Mouse (Mus musculus): ENCODE measurements around the gene Ilkap.

Gene Ilkap

DNA sequence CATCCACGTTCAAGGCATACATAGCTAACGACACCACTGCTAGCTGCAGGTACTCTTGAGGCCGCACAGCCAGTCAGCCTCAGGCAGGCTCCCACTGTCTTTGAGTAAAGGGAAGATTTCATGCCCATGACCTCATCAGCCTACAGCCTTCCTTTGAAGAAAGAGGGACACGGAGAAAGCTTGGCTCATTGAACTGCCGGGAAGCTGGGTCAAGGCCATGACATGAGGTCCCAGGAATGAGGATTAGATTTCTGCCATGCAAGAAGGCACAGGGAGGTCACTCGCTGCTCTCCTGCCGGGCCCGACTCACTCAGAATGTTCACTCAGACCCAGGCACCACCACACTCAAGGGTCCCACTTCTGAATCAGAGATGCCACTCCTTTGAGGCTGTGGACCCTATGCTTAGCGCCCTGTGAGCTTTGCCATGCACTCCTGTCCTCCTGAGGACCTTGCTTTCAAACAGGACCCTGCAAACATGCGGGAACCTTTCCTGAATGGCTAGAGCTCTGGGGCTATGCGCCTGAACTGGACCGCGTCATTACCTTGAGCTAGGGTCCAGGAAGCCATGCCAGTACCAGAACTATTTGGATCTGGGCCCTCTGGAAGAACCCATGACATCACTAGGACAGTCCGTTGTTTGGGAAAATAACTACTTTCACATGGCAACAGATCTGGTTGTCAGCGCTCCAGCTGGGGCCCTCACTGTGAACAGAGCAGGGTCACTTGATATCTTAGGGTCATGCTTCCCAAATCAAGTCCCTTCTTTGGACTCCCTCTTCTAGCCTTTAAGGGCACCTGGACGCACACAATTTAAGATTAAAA is 33.6 kb downstream of the Ilkap start:
- in situ Hi-C loops (cut with MboI, MseI): no loop called here

GRCm38 (mm10) chr1:91362113-91362512 is 36.5 kb downstream of the Ilkap start:
- in situ Hi-C loops (cut with MboI, MseI): no loop called here

DNA sequence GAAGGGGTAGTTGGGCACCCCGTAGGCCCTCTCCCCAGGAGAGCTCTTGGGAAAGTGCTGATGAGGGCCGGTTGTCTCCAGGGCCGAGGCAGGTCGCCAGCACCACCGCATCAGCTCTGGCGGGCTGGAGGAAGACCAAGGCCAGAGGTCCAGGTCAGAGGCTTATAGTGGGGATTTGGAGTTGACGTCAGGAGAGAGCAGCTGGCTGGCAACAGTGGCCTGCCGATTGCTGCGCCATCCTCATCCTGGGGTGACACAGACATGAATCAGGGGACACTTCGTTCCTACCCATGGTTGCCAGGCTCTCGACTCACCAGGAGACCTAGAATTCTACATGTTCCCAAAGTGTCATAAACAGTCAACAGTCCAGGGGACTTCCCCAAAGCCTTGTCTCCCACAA is 42.5 kb downstream of the Ilkap start:
- in situ Hi-C loops (cut with MboI, MseI): no loop called here

DNA sequence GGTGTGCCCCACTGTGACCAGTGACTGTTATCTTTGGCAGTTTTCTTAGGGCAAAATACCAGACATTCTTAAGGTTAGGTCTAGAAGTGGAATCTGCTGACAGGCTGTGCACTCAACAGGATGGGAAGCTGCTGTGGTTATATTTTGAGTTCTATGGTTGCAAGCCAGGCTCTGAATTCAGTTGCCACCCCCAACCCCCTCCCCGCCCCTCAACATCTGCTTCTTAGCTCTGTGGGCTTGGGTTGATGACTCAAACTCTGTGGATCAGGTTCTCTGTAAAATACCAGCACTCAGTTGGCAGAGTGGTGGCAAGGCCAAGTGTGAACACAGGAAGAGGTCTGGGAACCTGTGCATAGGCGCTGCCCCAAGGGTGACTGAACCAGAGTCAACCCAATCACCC is 46.3 kb downstream of the Ilkap start:
- in situ Hi-C loops (cut with MboI, MseI): no loop called here

GRCm38 (mm10) chr1:91351249-91351648 is 47.4 kb downstream of the Ilkap start:
- in situ Hi-C loops (cut with MboI, MseI): no loop called here

GRCm38 (mm10) chr1:91350841-91351240 is 47.8 kb downstream of the Ilkap start, which contains the start of gene Klhl30:
TSS of gene Klhl30 (plus strand) at chr1:91351016.
- in situ Hi-C loops (cut with MboI, MseI): no loop called here

- in situ Hi-C loops (cut with MboI, MseI): no loop called here
These were observed 51.7 kb downstream of the Ilkap start for GRCm38 (mm10) chr1:91346892-91347291.

DNA sequence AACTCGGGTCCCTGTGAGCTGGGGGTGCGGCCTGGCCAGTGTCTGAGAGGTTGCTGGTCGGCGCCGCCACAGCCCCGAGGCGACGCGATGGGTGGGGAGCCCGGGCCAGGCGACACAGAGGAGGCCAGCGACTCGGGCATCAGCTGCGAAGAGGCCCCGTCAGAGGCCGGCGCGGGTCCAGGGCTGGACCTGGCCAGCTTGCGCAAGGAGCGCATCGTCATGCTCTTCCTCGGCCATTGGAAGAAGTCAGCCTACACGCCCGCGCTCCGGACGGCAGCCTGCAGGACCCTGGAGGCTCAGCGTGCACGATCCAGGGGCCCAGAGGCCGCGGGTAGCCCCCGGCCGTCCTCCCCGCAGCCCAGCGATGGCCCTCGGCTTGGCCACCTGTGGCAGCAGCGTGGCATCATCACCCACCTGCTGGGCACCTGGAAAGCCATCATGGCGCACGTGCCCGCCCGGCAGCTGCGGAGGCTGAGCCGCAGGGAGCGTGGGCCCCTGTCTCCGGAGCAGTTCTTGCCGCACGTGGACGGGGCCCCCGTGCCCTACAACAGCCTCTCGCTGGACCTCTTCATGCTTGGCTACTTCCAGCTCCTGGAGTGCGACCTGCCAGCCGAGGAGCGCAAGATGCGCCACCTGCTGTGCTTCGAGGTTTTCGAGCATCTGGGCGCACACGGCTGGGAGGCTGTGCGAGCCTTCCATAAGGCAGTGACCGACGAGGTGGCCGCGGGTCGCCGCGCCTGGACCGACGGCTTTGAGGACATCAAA is 53.5 kb downstream of the Ilkap start:
- in situ Hi-C loops (cut with MboI, MseI): no loop called here

- in situ Hi-C loops (cut with MboI, MseI): no loop called here
These were observed 54.6 kb downstream of the Ilkap start for GRCm38 (mm10) chr1:91344001-91344400.

GRCm38 (mm10) chr1:91337355-91337754 is 61.3 kb downstream of the Ilkap start:
- in situ Hi-C loops (cut with MboI, MseI): loop anchor here (10.0 kb wide), 1 partner anchor 1807 kb away; no protein-coding TSS in a partner anchor

DNA sequence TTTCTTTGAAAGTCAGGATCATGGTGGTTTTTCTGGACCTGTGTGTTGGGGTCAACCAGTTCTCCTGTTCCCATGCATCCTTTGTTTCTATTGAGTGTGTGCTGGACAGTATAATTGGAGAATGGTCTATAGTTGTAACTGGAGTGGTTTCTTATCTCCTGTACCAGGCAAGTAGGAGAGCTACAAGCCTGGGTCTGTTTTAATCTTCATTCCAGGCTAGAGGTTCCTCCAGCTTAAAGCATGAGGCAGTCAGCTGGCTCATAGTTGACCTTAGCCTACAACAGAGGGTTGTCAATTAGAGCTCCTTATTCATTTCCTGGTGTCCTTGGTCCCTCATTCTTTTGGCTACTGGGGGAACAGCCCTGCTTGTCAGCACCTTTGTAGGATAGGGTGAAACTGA is 65.0 kb downstream of the Ilkap start:
- in situ Hi-C loops (cut with MboI, MseI): loop anchor here (10.0 kb wide), 1 partner anchor 1811 kb away; no protein-coding TSS in a partner anchor

DNA sequence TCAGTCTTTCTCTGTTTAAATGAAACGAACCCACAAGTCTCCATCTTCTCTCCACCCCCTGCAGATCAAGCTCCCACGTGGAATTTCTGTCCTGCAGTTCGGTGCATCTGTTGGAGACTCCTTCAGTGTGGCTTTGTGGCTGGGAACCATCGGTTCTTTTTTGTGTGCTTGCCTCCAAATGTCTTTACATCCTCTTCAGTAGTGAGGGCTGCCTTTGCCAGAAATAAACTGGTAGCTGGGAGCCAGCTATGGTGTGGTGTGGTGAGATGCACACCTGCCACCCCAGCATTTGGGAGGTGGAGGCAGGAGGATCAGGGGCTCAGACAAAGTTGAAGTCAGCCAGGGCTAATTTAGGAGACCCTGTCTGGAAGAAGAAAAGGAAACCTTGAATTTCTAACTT is 66.5 kb downstream of the Ilkap start:
- in situ Hi-C loops (cut with MboI, MseI): loop anchor here (10.0 kb wide), 1 partner anchor 1813 kb away; no protein-coding TSS in a partner anchor

- in situ Hi-C loops (cut with MboI, MseI): no loop called here
These were observed 73.0 kb downstream of the Ilkap start for GRCm38 (mm10) chr1:91325488-91326042.

DNA sequence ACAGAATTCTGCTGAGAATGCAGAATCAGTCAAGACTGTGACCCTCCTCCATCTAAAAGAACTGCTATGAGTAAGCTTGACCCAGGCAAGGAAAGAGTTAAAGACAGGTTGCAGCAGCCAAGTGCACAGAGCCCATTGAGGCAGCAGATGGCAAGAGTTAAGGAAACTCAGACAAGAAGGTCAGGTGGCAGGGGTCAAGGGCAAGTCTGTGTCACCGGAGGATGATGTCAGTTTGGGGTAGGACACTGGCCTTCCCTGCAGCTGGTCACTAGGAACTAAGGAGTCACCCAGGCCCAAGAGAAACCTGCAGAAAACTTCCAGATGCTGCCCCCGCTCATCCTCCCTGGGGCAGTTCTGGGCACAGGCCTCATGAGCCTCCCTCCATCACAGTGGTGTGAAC is 74.0 kb downstream of the Ilkap start:
- in situ Hi-C loops (cut with MboI, MseI): no loop called here
